Mouse (Mus musculus) forebrain, embryonic 10.5 days (tissue): ENCODE measurements around the gene Fam184a. TPM values are rescaled to one million over a fixed set of nuclear protein-coding genes. Genes with fewer than 3 reads are reported as not detected.

Experiments used
- DNase-seq: peaks from one replicate; pipeline ENCODE4 v3.0.0-alpha.2; 2017; ENCODE audit warnings: low spot score; ENCODE audit errors: extremely low spot score
- H3K27ac ChIP-seq: fragments of 300-500 bp; sonication (generic); 2 replicates; pipeline ENCODE4 v1.5.1; 2016; ENCODE audit warnings: mild to moderate bottlenecking
- H3K27me3 ChIP-seq: fragments of 300-500 bp; sonication (generic); 2 replicates; pipeline ENCODE4 v1.6.1; 2016; ENCODE audit warnings: mild to moderate bottlenecking; ENCODE audit not compliant: poor library complexity, severe bottlenecking
- H3K36me3 ChIP-seq: fragments of 300-500 bp; sonication (generic); replicated peaks from 2 replicates; pipeline ENCODE4 v1.6.1; 2016; ENCODE audit warnings: mild to moderate bottlenecking, moderate library complexity
- H3K4me1 ChIP-seq: fragments of 300-500 bp; sonication (generic); 2 replicates; pipeline ENCODE4 v1.6.1; 2016
- H3K4me3 ChIP-seq: fragments of 300-500 bp; sonication (generic); 2 replicates; pipeline ENCODE4 v1.5.1; 2016; ENCODE audit warnings: mild to moderate bottlenecking, moderate library complexity
- H3K9me3 ChIP-seq: fragments of 300-500 bp; sonication (generic); 2 replicates; pipeline ENCODE4 v1.6.1; 2016; ENCODE audit warnings: mild to moderate bottlenecking, moderate library complexity
- WGBS: fragments of 180-500 bp; shearing (Covaris S2); methylation state at CpG from one replicate; pipeline ENCODE4 v1.1.7; 2016; 5-methylcytosine and 5-hydroxymethylcytosine counted together
- polyA plus RNA-seq: library from polyadenylated mRNA; unstranded; fragments of >200 nt; fragmentation: Nextera tagmentation; extraction: Ambion mirVana; gene quantifications from 2 replicates; pipeline ENCODE4 v1.2.1, GENCODE M21; 2016

Fam184a gene
- polyA plus RNA-seq: 3.8 and 6.4 TPM in 2 replicates

DNA sequence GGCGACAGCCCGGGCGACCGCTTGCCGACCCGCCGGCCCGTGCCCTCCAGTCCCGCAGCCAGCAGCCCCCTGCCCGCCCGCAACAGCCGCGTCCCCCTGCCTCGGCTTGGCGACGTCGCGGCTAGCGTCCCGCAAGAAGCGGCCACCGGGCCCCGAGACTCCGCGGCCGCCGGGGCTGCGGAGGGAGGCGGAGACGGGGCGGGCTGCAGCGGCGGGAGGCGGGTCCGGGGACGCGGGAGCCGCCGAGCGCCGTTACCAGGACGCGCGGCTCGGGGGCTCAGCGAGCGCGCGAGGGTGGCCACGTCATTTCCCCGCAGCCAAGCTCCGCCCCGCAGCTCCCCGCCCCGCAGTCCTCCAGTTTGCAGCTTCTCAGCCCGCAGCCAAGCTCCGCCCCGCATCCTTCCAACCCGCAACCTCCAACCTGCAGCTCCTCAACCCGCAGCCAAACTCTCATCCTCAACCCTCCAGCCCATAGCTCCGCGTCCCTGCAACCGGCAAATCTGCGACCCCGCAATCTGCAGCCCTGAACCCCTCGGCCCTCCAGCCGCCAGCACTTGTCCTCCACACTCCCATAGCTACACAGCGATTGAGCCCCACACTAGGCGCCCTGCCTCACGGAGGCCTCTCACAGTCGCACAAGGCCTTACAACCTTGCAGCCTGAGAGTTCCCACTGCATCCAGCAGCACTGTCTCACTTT, at the start of gene Fam184a:
Gene Fam184a (minus strand): TSS at position 169 of the 698 bp plus-strand sequence.
- H3K27ac ChIP-seq: peak within 1 kb of the TSS; percentile 87
- DNase-seq: peak; percentile 64
- H3K4me1 ChIP-seq: peaks cover 19% of the 10 kb centered on the region
- peaks cover 25% of the 10 kb centered on the region for H3K27me3 ChIP-seq
- peak within 1 kb of the TSS; percentile 87 for H3K4me3 ChIP-seq
- no peaks in the 10 kb centered on the region for H3K36me3 ChIP-seq
- WGBS: 4% methylated on average over 54 of the region's 71 CpGs
- no peaks in the 10 kb centered on the region for H3K9me3 ChIP-seq

DNA sequence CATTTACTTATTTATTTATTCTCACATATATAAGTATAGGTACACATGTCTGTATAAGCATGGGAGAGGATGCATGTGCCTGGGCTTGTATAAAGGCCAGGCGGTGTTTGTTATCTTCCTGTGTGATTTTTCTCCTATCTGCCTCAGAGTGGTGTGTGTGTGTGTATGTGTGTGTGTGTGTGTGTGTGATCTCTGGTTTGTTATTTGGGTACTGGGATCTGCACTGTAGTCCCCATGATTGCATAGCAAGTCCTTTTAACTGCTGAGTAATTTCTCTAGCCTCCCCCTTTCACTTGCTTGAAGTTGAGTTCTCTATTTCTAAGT, 45.3 kb upstream of the Fam184a start:
- 97% methylated on average over 1 of the region's 1 CpGs for WGBS
- Histone ChIP-seq H3K9me3 (no peaks in the 10 kb centered on the region), H3K36me3 (no peaks in the 10 kb centered on the region), H3K4me3 (no peak overlapping the region), H3K27ac (no peak overlapping the region), H3K27me3 (no peaks in the 10 kb centered on the region), H3K4me1 (no peaks in the 10 kb centered on the region)
- DNase-seq: no peak

GRCm38 (mm10) chr10:53795567-53796257, 44.8 kb upstream of the Fam184a start:
- Histone ChIP-seq H3K4me1 (no peaks in the 10 kb centered on the region), H3K36me3 (no peaks in the 10 kb centered on the region), H3K4me3 (no peak overlapping the region), H3K27me3 (no peaks in the 10 kb centered on the region), H3K27ac (no peak overlapping the region), H3K9me3 (no peaks in the 10 kb centered on the region)
- DNase-seq: no peak
- 17% methylated on average over 2 of the region's 2 CpGs for WGBS

DNA sequence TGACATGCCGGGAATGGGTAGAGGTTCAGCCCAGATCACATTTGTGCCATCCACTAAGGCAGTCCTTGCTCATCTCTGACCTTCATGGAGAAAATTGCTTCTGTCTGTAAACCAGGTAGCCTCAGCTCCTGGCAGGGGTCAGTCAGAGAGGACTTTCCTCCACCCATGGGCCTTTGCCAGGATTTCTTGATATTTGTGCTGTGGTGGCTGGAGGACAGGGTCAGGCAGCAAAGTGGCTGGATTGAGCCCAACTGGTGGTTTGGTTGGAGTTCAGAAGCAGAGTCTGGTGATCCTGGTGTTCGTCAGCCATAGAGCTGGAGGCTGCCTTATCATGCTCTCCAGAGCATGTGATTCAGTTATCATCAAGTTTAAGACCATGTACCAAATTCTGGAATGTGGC, 40.4 kb upstream of the Fam184a start:
- 83% methylated on average over 2 of the region's 2 CpGs for WGBS
- H3K4me1 ChIP-seq: no peaks in the 10 kb centered on the region
- no peaks in the 10 kb centered on the region for H3K36me3 ChIP-seq
- H3K4me3 ChIP-seq: no peak overlapping the region
- H3K9me3 ChIP-seq: peaks cover 8% of the 10 kb centered on the region
- H3K27ac ChIP-seq: no peak overlapping the region
- no peak for DNase-seq
- no peaks in the 10 kb centered on the region for H3K27me3 ChIP-seq

GRCm38 (mm10) chr10:53776591-53776990, 25.7 kb upstream of the Fam184a start:
- Histone ChIP-seq H3K4me1 (no peaks in the 10 kb centered on the region), H3K27ac (no peak overlapping the region), H3K27me3 (no peaks in the 10 kb centered on the region), H3K9me3 (no peaks in the 10 kb centered on the region), H3K36me3 (no peaks in the 10 kb centered on the region), H3K4me3 (no peak overlapping the region)
- DNase-seq: no peak
- WGBS: 88% methylated on average over 2 of the region's 2 CpGs

DNA sequence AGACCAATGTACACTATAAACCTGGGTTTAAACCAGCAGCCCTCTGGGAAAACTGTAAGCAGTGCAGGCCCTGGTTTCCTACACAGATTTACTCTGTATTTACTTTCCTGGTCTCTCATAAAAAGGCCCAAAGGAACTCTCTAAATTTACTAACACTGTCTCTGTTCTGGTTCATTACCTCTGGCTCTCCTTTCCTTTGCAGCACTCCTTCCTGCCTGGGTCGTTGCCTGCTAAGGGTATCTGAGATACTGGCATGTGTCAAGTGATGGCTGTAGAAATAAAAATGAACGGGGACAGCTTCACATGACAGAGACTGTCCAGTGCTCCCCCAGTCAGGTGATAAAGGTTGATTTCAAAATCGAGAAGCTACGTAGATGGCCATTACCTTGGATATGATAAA, 21.8 kb upstream of the Fam184a start:
- Histone ChIP-seq H3K27me3 (no peaks in the 10 kb centered on the region), H3K4me1 (no peaks in the 10 kb centered on the region), H3K4me3 (no peak overlapping the region), H3K27ac (no peak overlapping the region), H3K36me3 (no peaks in the 10 kb centered on the region), H3K9me3 (no peaks in the 10 kb centered on the region)
- DNase-seq: peak; percentile 3
- WGBS: 86% methylated on average over 4 of the region's 4 CpGs

GRCm38 (mm10) chr10:53771480-53771879, 20.6 kb upstream of the Fam184a start:
- H3K4me1 ChIP-seq: no peaks in the 10 kb centered on the region
- no peaks in the 10 kb centered on the region for H3K36me3 ChIP-seq
- no peak overlapping the region for H3K4me3 ChIP-seq
- no peaks in the 10 kb centered on the region for H3K9me3 ChIP-seq
- 76% methylated on average over 2 of the region's 2 CpGs for WGBS
- no peak for DNase-seq
- H3K27me3 ChIP-seq: no peaks in the 10 kb centered on the region
- no peak overlapping the region for H3K27ac ChIP-seq

DNA sequence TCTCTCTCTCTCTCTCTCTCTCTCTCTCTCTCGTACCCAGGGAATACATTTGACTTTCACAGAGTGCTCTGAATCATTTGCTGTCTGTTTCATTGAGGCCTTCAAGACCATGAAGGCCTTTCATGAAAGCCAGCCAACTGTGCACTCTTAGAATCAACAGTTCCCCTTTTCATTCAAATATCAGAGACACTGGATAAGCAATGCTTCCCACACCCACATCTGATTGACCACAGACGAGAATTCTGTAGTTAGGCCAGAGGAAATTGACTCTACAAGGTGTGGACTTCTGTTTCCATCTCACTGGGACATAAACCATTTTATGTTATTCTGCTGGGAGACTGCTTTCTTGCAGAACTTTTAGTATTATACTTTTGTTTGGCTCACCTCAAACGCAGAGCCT, 17.8 kb upstream of the Fam184a start:
- H3K27ac ChIP-seq: no peak overlapping the region
- WGBS: 78% methylated on average over 3 of the region's 3 CpGs
- no peak for DNase-seq
- no peaks in the 10 kb centered on the region for H3K9me3 ChIP-seq
- no peaks in the 10 kb centered on the region for H3K36me3 ChIP-seq
- no peaks in the 10 kb centered on the region for H3K27me3 ChIP-seq
- H3K4me1 ChIP-seq: no peaks in the 10 kb centered on the region
- no peak overlapping the region for H3K4me3 ChIP-seq

- H3K36me3 ChIP-seq: no peaks in the 10 kb centered on the region
- no peaks in the 10 kb centered on the region for H3K4me1 ChIP-seq
- no peak overlapping the region for H3K27ac ChIP-seq
- H3K4me3 ChIP-seq: no peak overlapping the region
- H3K27me3 ChIP-seq: no peaks in the 10 kb centered on the region
- 88% methylated on average over 4 of the region's 4 CpGs for WGBS
- DNase-seq: no peak
- H3K9me3 ChIP-seq: no peaks in the 10 kb centered on the region
Measured at GRCm38 (mm10) chr10:53765471-53765870, 14.5 kb upstream of the Fam184a start.

GRCm38 (mm10) chr10:53752723-53753122, 1.8 kb upstream of the Fam184a start:
- Histone ChIP-seq H3K4me1 (peaks cover 13% of the 10 kb centered on the region), H3K9me3 (no peaks in the 10 kb centered on the region), H3K27ac (no peak overlapping the region), H3K36me3 (no peaks in the 10 kb centered on the region), H3K27me3 (peaks cover 25% of the 10 kb centered on the region), H3K4me3 (no peak overlapping the region)
- 87% methylated on average over 1 of the region's 1 CpGs for whole genome bisulfite sequencing
- DNase-seq: no peak

DNA sequence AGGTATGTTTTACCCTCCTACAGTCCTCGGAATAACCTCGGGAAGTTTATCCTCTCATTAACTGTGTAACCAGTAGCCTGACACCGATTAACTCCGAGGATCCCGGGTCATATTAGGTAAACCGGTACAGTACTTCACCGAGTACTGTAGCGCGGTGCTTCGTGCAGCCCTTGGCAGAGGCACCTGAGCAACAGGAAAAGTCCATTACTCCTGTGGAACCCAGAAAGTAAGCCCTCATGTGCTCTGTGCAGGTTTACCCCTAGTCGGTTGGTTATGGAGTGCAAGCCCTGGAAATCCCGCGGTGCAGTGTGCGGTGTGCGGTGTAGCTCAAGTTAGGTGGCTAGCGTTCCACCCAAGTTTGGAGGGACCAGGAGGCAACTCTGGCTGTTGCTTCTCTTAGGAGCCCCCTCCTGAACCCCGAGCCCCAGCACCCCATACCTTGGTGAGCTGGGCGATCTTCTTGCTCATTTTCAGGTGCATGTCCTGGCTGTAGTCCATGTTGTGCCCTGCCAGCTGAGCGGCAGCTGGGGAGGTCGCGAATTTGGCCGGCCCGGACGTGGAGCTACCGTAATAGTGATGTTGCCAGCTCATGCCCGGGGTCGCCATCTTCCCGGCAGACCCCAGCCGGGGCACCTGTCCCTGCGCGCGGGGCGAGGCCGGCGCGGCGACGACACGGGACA, 508 bp downstream of the Fam184a start:
- Histone ChIP-seq H3K27ac (peak overlapping the region; percentile 87), H3K4me1 (peaks cover 19% of the 10 kb centered on the region), H3K36me3 (no peaks in the 10 kb centered on the region), H3K4me3 (peak overlapping the region; percentile 87), H3K9me3 (no peaks in the 10 kb centered on the region), H3K27me3 (peaks cover 25% of the 10 kb centered on the region)
- WGBS: 11% methylated on average over 39 of the region's 39 CpGs
- peak; percentile 42 for DNase-seq

DNA sequence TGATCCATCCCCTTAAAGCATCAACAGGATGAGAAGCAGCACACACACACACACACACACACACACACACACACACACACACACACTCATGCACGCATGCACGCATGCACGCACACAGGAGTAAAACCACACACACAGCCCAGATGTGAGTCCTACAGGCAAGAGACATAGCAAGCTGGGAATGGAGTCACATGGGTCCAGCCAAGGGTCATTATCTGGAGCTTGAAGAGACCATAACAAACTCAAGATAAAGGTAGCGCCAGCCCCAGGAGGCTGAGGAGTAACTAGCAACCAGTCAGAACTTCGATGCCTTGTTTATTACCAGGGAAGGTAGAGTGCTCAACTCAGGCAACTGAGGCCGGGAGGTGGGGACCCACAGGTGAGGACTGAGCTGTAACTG, 4.9 kb downstream of the Fam184a start:
- Histone ChIP-seq H3K4me3 (no peak overlapping the region), H3K4me1 (peaks cover 14% of the 10 kb centered on the region), H3K9me3 (no peaks in the 10 kb centered on the region), H3K27me3 (peaks cover 15% of the 10 kb centered on the region), H3K27ac (no peak overlapping the region), H3K36me3 (no peaks in the 10 kb centered on the region)
- WGBS: 95% methylated on average over 6 of the region's 6 CpGs
- DNase-seq: no peak

DNA sequence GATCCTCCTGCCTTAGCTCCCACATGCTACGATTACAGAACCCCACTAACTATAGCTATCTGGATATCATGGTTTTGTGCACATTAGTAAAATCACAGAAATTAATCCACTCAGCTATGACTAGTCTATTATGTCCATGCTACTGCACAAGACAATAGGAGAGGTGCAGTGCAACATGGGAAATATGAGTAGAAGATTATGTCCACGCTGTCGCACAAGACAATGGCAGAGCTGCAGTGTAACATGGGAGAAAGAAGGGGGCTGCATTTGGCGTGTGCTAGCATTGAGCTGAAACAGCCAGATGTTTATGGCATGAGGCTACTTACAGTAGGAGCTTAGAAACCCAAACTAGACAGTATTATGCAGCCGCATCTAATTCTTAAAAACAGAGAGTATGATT, 8.0 kb downstream of the Fam184a start:
- DNase-seq: no peak
- Histone ChIP-seq H3K4me3 (no peak overlapping the region), H3K27ac (no peak overlapping the region), H3K9me3 (no peaks in the 10 kb centered on the region), H3K4me1 (peaks cover 6% of the 10 kb centered on the region), H3K36me3 (no peaks in the 10 kb centered on the region), H3K27me3 (no peaks in the 10 kb centered on the region)
- 86% methylated on average over 5 of the region's 5 CpGs for WGBS
